Mouse (Mus musculus) intestine, embryonic 14.5 days (tissue): Measurements from ENCODE around the gene Cox17. TPM values are rescaled to one million over a fixed set of nuclear protein-coding genes. Genes with fewer than 3 reads are reported as not detected.
"Not testable (repeated sequence)": the region's sequence is repeated elsewhere in the genome, so short reads cannot be mapped to it uniquely, and the experiment has no call there.

Experiments used
- ATAC-seq: fragments of 200-750 bp; cut with Nextera tagmentation; replicated peaks from 2 replicates; pipeline ENCODE4 v1.8.0; 2017; ENCODE audit warnings: low read depth, moderate number of reproducible peaks, moderate TSS enrichment, moderate library complexity; ENCODE audit not compliant: low FRiP score, low TSS enrichment
- DNase-seq: peaks from one replicate; pipeline ENCODE4 v3.0.0-alpha.2; 2018; ENCODE audit warnings: low spot score
- H3K27ac ChIP-seq: fragments of 300-500 bp; sonication (generic); 2 replicates; pipeline ENCODE4 v1.5.1; 2014; ENCODE audit warnings: low read depth, mild to moderate bottlenecking, control low read depth
- H3K27me3 ChIP-seq: fragments of 300-500 bp; sonication (generic); replicated peaks from 2 replicates; pipeline ENCODE4 v1.6.1; 2014; ENCODE audit warnings: low read length, control low read depth; ENCODE audit not compliant: control insufficient read depth, insufficient read depth
- H3K36me3 ChIP-seq: fragments of 300-500 bp; sonication (generic); 2 replicates; pipeline ENCODE4 v1.6.1; 2014; ENCODE audit warnings: low read length, control low read depth; ENCODE audit not compliant: control insufficient read depth, insufficient read depth
- H3K4me1 ChIP-seq: fragments of 300-500 bp; sonication (generic); replicated peaks from 2 replicates; pipeline ENCODE4 v1.6.1; 2014; ENCODE audit warnings: low read length, control low read depth, mixed read lengths; ENCODE audit not compliant: control insufficient read depth, insufficient read depth
- H3K4me2 ChIP-seq: fragments of 300-500 bp; sonication (generic); 2 replicates; pipeline ENCODE4 v1.6.1; 2014; ENCODE audit warnings: low read length
- H3K4me3 ChIP-seq: fragments of 300-500 bp; sonication (generic); 2 replicates; pipeline ENCODE4 v1.5.1; 2014; ENCODE audit warnings: low read depth, low read length, control low read depth, mixed read lengths
- H3K9ac ChIP-seq: fragments of 300-500 bp; sonication (generic); 2 replicates; pipeline ENCODE4 v1.6.1; 2014; ENCODE audit warnings: mild to moderate bottlenecking, low read length
- H3K9me3 ChIP-seq: fragments of 300-500 bp; sonication (generic); 2 replicates; pipeline ENCODE4 v1.6.1; 2016; ENCODE audit warnings: low read length, control low read depth; ENCODE audit not compliant: control insufficient read depth
- WGBS: fragments of 180-500 bp; shearing (Covaris S2); extraction: QIAGEN DNeasy Blood & Tissue Kit; methylation state at CpG from one replicate; pipeline ENCODE4 v1.1.7; 2014; 5-methylcytosine and 5-hydroxymethylcytosine counted together
- polyA plus RNA-seq: library from polyadenylated mRNA; unstranded; fragments of >200 nt; fragmentation: Nextera tagmentation; extraction: Ambion mirVana; gene quantifications from 2 replicates; pipeline ENCODE4 v1.2.1, GENCODE M21; 2014

Cox17 gene
- polyA plus RNA-seq, 1 experiment from 2014 or later = 187 TPM

- H3K27me3 ChIP-seq = no peaks in the 10 kb centered on the region
- H3K9ac ChIP-seq = no peak overlapping the region
- no peak overlapping the region for H3K27ac ChIP-seq
- H3K9me3 ChIP-seq = 0 out of 2 replicates have a peak, but pooled peaks cover 3% of the 10 kb centered on the region
- no peak overlapping the region for H3K4me3 ChIP-seq
- 76% methylated on average over 9 of the region's 9 CpGs for WGBS
- H3K4me2 ChIP-seq = no peak overlapping the region
- H3K36me3 ChIP-seq = no peaks in the 10 kb centered on the region
- no peaks in the 10 kb centered on the region for H3K4me1 ChIP-seq
- ATAC-seq (no peak), DNase-seq (no peak)
Observed at GRCm38 (mm10) chr16:38318492-38318891, 28.3 kb upstream of the Cox17 start.

DNA sequence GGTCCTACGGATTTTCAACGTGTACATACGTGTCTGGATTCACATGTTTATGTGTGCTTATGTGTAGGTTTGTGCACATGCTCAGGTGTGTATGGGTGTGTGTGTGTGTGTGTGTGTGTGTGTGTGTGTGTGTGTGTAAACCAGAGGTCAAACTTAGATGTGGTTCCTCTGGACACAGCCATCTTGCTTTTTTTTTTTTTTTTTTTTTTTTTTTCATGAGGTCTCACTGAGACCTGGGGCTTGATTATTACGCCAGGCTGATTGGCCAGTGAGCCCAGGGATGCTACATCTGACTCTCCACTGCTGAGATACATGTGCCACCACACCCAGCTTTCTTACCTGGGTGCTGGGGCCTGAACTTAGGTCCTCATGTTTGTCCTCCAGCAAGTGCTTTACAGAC, 27.7 kb upstream of the Cox17 start:
- H3K36me3 ChIP-seq = no peaks in the 10 kb centered on the region
- no peaks in the 10 kb centered on the region for H3K4me1 ChIP-seq
- 86% methylated on average over 4 of the region's 4 CpGs for WGBS
- no peaks in the 10 kb centered on the region for H3K27me3 ChIP-seq
- 0 out of 2 replicates have a peak, but pooled peaks cover 3% of the 10 kb centered on the region for H3K9me3 ChIP-seq
- no peak overlapping the region for H3K4me3 ChIP-seq
- no peak overlapping the region for H3K27ac ChIP-seq
- H3K9ac ChIP-seq = no peak overlapping the region
- no peak for DNase-seq
- no peak for ATAC-seq
- no peak overlapping the region for H3K4me2 ChIP-seq

GRCm38 (mm10) chr16:38321452-38321935, 25.3 kb upstream of the Cox17 start:
- Histone ChIP-seq H3K36me3 (no peaks in the 10 kb centered on the region), H3K27ac (no peak overlapping the region), H3K9me3 (no peaks in the 10 kb centered on the region), H3K4me3 (no peak overlapping the region), H3K4me2 (peak overlapping the region; percentile 33; the same call in 1 of the 2 replicates), H3K27me3 (no peaks in the 10 kb centered on the region), H3K9ac (no peak overlapping the region), H3K4me1 (no peaks in the 10 kb centered on the region)
- WGBS = 33% methylated on average over 17 of the region's 17 CpGs
- DNase-seq (peak; percentile 59), ATAC-seq (0 out of 2 replicates have a peak, but pooled peaks have one; percentile 27)

DNA sequence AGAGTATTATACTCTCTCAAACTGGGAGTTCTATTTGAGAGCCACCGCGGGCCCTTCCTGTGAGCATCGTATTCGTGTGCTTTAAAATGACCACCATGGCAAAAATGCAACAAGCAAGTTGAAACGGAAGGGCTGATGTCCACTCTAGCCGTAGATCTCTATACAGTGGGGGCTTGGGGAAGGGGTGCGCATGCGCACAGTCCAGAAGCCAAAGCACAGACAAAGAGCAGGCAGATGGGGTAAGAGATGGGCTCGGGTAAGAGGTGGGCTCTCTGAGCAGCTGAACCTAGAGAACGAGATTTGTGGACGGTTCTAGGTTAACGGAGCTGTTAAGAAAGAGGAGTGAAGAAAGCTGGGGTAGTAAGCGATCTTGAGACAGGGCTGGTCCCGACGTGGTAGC, 22.5 kb upstream of the Cox17 start:
- H3K9ac ChIP-seq = no peak overlapping the region
- H3K27ac ChIP-seq = no peak overlapping the region
- no peaks in the 10 kb centered on the region for H3K27me3 ChIP-seq
- 89% methylated on average over 15 of the region's 15 CpGs for WGBS
- no peaks in the 10 kb centered on the region for H3K36me3 ChIP-seq
- H3K4me1 ChIP-seq = no peaks in the 10 kb centered on the region
- DNase-seq = no peak
- H3K9me3 ChIP-seq = 0 out of 2 replicates have a peak, but pooled peaks cover under 1% of the 10 kb centered on the region
- H3K4me3 ChIP-seq = no peak overlapping the region
- H3K4me2 ChIP-seq = no peak overlapping the region
- no peak for ATAC-seq

DNA sequence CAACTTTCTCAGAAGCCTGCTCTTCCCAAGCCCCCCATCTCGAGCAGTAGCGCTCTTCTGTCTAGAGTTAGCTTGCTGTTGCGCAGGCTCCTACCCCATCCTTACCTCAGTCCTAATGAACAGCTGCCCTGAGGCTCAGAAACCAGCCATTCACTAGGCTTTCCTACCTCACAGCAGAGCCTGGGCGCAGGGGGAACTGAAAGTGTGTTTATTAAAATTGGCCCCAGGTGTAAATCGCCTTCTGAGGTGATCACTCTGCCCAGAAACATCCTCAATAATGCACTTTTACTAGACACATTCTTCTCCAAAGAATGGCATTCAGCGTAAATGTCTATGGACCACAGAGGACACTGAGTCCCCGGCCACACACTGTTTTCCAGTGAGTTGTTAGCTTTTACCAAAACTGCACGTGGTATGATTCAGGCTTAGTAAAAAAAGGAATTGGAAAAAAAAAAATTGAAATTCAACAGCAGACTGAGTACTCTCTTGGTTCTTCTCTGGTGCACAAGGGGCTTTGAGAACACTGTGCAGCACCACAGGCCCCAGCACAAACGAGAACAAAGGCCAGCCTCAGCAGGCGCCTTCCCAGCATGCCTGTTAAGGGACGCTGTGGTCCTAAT, 19.9 kb upstream of the Cox17 start:
- no peaks in the 10 kb centered on the region for H3K27me3 ChIP-seq
- H3K9me3 ChIP-seq = 0 out of 2 replicates have a peak, but pooled peaks cover 2% of the 10 kb centered on the region
- H3K4me2 ChIP-seq = no peak overlapping the region
- 85% methylated on average over 11 of the region's 11 CpGs for WGBS
- no peaks in the 10 kb centered on the region for H3K36me3 ChIP-seq
- no peak overlapping the region for H3K27ac ChIP-seq
- ATAC-seq (no peak), DNase-seq (no peak)
- no peak overlapping the region for H3K4me3 ChIP-seq
- H3K9ac ChIP-seq = no peak overlapping the region
- no peaks in the 10 kb centered on the region for H3K4me1 ChIP-seq

- Histone ChIP-seq H3K4me1 (no peaks in the 10 kb centered on the region), H3K36me3 (no peaks in the 10 kb centered on the region), H3K9ac (no peak overlapping the region), H3K27me3 (no peaks in the 10 kb centered on the region), H3K27ac (no peak overlapping the region), H3K9me3 (0 out of 2 replicates have a peak, but pooled peaks cover 2% of the 10 kb centered on the region), H3K4me2 (no peak overlapping the region), H3K4me3 (no peak overlapping the region)
- no peak for DNase-seq
- 84% methylated on average over 3 of the region's 3 CpGs for WGBS
- no peak for ATAC-seq
Observed at GRCm38 (mm10) chr16:38329340-38329739, 17.5 kb upstream of the Cox17 start.

DNA sequence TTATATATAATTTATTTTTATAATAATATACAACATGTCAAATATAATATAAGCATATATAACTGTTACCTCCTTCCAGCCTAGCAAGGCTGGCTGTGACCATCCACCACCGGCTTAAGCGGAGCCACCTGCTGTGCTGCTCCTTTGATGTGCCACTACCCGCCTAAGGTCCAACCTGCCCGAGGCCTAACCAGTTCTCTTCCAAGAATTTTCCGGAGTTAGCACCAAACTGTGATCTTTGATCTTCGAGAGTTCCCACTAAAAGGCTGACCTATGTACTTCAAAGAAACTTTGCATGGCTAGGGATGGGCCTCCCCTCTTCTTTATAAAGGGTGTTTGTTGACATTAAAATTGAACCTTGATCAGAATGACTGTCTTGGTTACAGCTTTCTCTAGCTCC, 12.4 kb upstream of the Cox17 start:
- ATAC-seq = no peak
- Histone ChIP-seq H3K4me1 (no peaks in the 10 kb centered on the region), H3K9ac (no peak overlapping the region), H3K4me3 (no peak overlapping the region), H3K4me2 (no peak overlapping the region), H3K9me3 (0 out of 2 replicates have a peak, but pooled peaks cover under 1% of the 10 kb centered on the region), H3K36me3 (no peaks in the 10 kb centered on the region), H3K27ac (no peak overlapping the region), H3K27me3 (no peaks in the 10 kb centered on the region)
- 28% methylated on average over 6 of the region's 6 CpGs for WGBS
- DNase-seq = no peak

DNA sequence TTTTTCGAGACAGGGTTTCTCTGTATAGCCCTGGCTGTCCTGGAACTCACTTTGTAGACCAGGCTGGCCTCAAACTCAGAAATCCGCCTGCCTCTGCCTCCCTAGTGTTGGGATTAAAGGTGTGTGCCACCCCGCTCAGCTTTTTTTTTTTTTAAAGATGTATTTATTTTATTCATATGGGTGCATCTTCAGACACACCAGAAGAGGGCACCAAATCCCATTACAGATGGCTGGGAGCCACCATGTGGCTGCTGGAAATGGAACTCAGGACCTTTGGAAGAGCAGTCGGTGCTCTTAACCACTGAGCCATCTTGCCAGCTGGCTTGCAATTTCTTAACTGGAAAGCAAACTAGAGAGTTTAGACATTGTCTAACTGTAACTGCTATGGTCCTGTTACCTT, 8.7 kb upstream of the Cox17 start:
- not testable (repeated sequence) for DNase-seq, H3K36me3 ChIP-seq, H3K9ac ChIP-seq, H3K27ac ChIP-seq, H3K4me2 ChIP-seq, H3K9me3 ChIP-seq, ATAC-seq, H3K27me3 ChIP-seq, H3K4me1 ChIP-seq, H3K4me3 ChIP-seq
- WGBS = 86% methylated on average over 4 of the region's 4 CpGs
